In genomic region chr11:6390376-6391053, GRCm38 (mm10) we compare ENCODE assay signal across 8 mouse cellular contexts. TPM values are rescaled to one million over a fixed set of nuclear protein-coding genes. Genes with fewer than 3 reads are reported as not detected.
A peak's percentile ranks its signal among the peaks of the same experiment; 100 is the strongest.
DNase-seq lines count a peak whose midpoint lies in the region; ATAC-seq and TF ChIP-seq lines count a peak whose summit lies in the region.

No protein-coding gene starts in this region.

- peak overlapping the region; percentile 91 for H3K4me2 ChIP-seq in heart, postnatal 0 days (ENCODE audit: low read depth, low read length)
- peak overlapping the region; percentile 67 for H3K4me2 ChIP-seq in hindbrain, embryonic 11.5 days (replicated peaks; ENCODE audit: low read depth, low read length)
- H3K4me2 ChIP-seq in midbrain, embryonic 11.5 days: peak overlapping the region; percentile 62

- H3K4me3 ChIP-seq in heart, postnatal 0 days (ENCODE audit: low read depth, low read length): peak overlapping the region; percentile 80; the same call in 1 of the 2 replicates
- H3K4me3 ChIP-seq in bone marrow, adult 2 months (replicated peaks; ENCODE audit: control insufficient read depth, low read depth, low read length): peak overlapping the region; percentile 40
- H3K4me3 ChIP-seq in hindbrain, embryonic 11.5 days (ENCODE audit: low read depth, low read length): peak overlapping the region; percentile 94
- H3K4me3 ChIP-seq in midbrain, embryonic 11.5 days (ENCODE audit: low read depth, low read length): peak overlapping the region; percentile 97

- TF ChIP-seq POLR2A in bone marrow, adult 2 months (IDR thresholded peaks at IDR 0.05; ENCODE audit: borderline replicate concordance, control insufficient read depth, low read depth, low read length): no peak

- H3K9ac ChIP-seq in heart, postnatal 0 days (replicated peaks; ENCODE audit: low read depth, low read length): 0 out of 2 replicates have a peak overlapping the region, but pooled peaks have one; percentile 78
- peak overlapping the region; percentile 99 for H3K9ac ChIP-seq in hindbrain, embryonic 11.5 days (ENCODE audit: low read depth, low read length)
- peak overlapping the region; percentile 97 for H3K9ac ChIP-seq in midbrain, embryonic 11.5 days (ENCODE audit: low read length)

- H3K36me3 ChIP-seq in heart, postnatal 0 days (replicated peaks; ENCODE audit: control insufficient read depth, insufficient read depth, low read length): 0 out of 2 replicates have a peak, but pooled peaks cover 14% of the 10 kb centered on the region
- peaks cover 3% of the 10 kb centered on the region; the same call in 1 of the 2 replicates for H3K36me3 ChIP-seq in hindbrain, embryonic 11.5 days (ENCODE audit: control insufficient read depth, insufficient read depth, low read length)
- H3K36me3 ChIP-seq in midbrain, embryonic 11.5 days (ENCODE audit: control insufficient read depth, insufficient read depth, low read length): peaks cover 3% of the 10 kb centered on the region; the same call in 1 of the 2 replicates

- no peaks in the 10 kb centered on the region for H3K9me3 ChIP-seq in heart, postnatal 0 days (replicated peaks; ENCODE audit: control insufficient read depth, low read length)
- no peaks in the 10 kb centered on the region for H3K9me3 ChIP-seq in hindbrain, embryonic 11.5 days (ENCODE audit: control insufficient read depth, low read length)
- H3K9me3 ChIP-seq in midbrain, embryonic 11.5 days (ENCODE audit: control insufficient read depth, low read length): no peaks in the 10 kb centered on the region

- DNase-seq in heart, postnatal 0 days (ENCODE audit: low spot score): no peak
- DNase-seq in heart, postnatal 4 days: no peak
- no peak for DNase-seq in hindbrain, embryonic 11.5 days (ENCODE audit: low spot score)
- no peak for DNase-seq in midbrain, embryonic 11.5 days (ENCODE audit: low spot score, missing footprints)
- DNase-seq in layer of hippocampus, adult 8-10 months (ENCODE audit: low spot score in 2 of 2): no peak
- no peak for DNase-seq in layer of hippocampus, adult 9-10 months (ENCODE audit: low spot score)
- no peak for DNase-seq in spleen, postnatal 36 days (ENCODE audit: low spot score in 2 of 2)

- 90% methylated on average over 8 of the region's 8 CpGs for WGBS in heart, postnatal 0 days
- 71% methylated on average over 8 of the region's 8 CpGs for WGBS in bone marrow, adult 2 months
- WGBS in hindbrain, embryonic 11.5 days: 84% methylated on average over 8 of the region's 8 CpGs
- WGBS in midbrain, embryonic 11.5 days: 83% methylated on average over 8 of the region's 8 CpGs

- no peak for ATAC-seq in heart, postnatal 0 days (ENCODE audit: insufficient read depth, low read depth)
- ATAC-seq in hindbrain, embryonic 11.5 days (ENCODE audit: low FRiP score): no peak
- no peak for ATAC-seq in midbrain, embryonic 11.5 days (ENCODE audit: low FRiP score)

- TF ChIP-seq CTCF in heart, postnatal 0 days (IDR thresholded peaks at IDR 0.05; ENCODE audit: low read depth): no peak
- TF ChIP-seq CTCF in bone marrow, adult 2 months (IDR thresholded peaks at IDR 0.05; ENCODE audit: control insufficient read depth, insufficient read depth, low read length): no peak

- TF ChIP-seq EP300 in heart, postnatal 0 days (IDR thresholded peaks at IDR 0.05; ENCODE audit: low read depth): no peak

- no peaks in the 10 kb centered on the region for H3K27me3 ChIP-seq in heart, postnatal 0 days (ENCODE audit: control insufficient read depth, insufficient read depth, low read length)
- no peaks in the 10 kb centered on the region for H3K27me3 ChIP-seq in hindbrain, embryonic 11.5 days (ENCODE audit: control insufficient read depth, insufficient read depth, low read length)
- H3K27me3 ChIP-seq in midbrain, embryonic 11.5 days (ENCODE audit: control insufficient read depth, insufficient read depth, low read length): no peaks in the 10 kb centered on the region

- H3K27ac ChIP-seq in heart, postnatal 0 days (ENCODE audit: low read depth): no peak overlapping the region
- H3K27ac ChIP-seq in bone marrow, adult 2 months (ENCODE audit: control insufficient read depth, insufficient read depth, low read depth, low read length, poor library complexity): no peak overlapping the region
- H3K27ac ChIP-seq in hindbrain, embryonic 11.5 days (ENCODE audit: low read depth, low read length): no peak overlapping the region
- H3K27ac ChIP-seq in midbrain, embryonic 11.5 days (ENCODE audit: low read depth, low read length): no peak overlapping the region

- H3K4me1 ChIP-seq in heart, postnatal 0 days (ENCODE audit: control insufficient read depth, insufficient read depth): peaks cover 11% of the 10 kb centered on the region
- peaks cover 9% of the 10 kb centered on the region; the same call in 1 of the 2 replicates for H3K4me1 ChIP-seq in bone marrow, adult 2 months (ENCODE audit: control insufficient read depth, insufficient read depth, low read length)
- H3K4me1 ChIP-seq in hindbrain, embryonic 11.5 days (replicated peaks; ENCODE audit: control insufficient read depth, insufficient read depth, low read length): peaks cover 14% of the 10 kb centered on the region; the same call in 1 of the 2 replicates
- peaks cover 14% of the 10 kb centered on the region for H3K4me1 ChIP-seq in midbrain, embryonic 11.5 days (ENCODE audit: control insufficient read depth, insufficient read depth, low read length)

RNA-seq across cellular contexts. Expression of gene Zmiz2, which starts 1.6 kb away (rescaled TPM):
- 42.3 and 45.4 TPM in 2 replicates for total RNA-seq in heart, postnatal 0 days (2014; rRNA removed; ENCODE audit: low replicate concordance)
- polyA plus RNA-seq in heart, postnatal 0 days (2015; fragmentation: Nextera tagmentation; extraction: Ambion mirVana): 6.9 and 7.0 TPM in 2 replicates
- 10 to 100 TPM; 46.8 to 49.1 TPM for total RNA-seq in heart, postnatal 4 days (2021)
- 24.8 and 42.3 TPM in 2 replicates for polyA plus RNA-seq in bone marrow, adult 2 months (2011; ENCODE audit: insufficient read depth, insufficient read length, low replicate concordance, missing spikeins)
- 17.7 and 19.3 TPM in 2 replicates for polyA plus RNA-seq in hindbrain, embryonic 11.5 days (2014; fragmentation: Nextera tagmentation; extraction: Ambion mirVana)
- 13.3 and 16.4 TPM in 2 replicates for polyA plus RNA-seq in midbrain, embryonic 11.5 days (2014; fragmentation: Nextera tagmentation; extraction: Ambion mirVana)
- 100 to 1,000 TPM; 157 to 169 (median 159) TPM for total RNA-seq in layer of hippocampus, adult 8-10 months (2022)

RNA-seq across cellular contexts. Expression of gene Ppia, which starts 24.7 kb away (rescaled TPM):
- total RNA-seq in heart, postnatal 0 days (2014; rRNA removed; ENCODE audit: low replicate concordance): 2,268 and 2,353 TPM in 2 replicates
- polyA plus RNA-seq in heart, postnatal 0 days (2015; fragmentation: Nextera tagmentation; extraction: Ambion mirVana): 3,654 and 3,756 TPM in 2 replicates
- 1,000 to 10,000 TPM; 1,521 to 1,568 TPM for total RNA-seq in heart, postnatal 4 days (2021)
- 659 and 720 TPM in 2 replicates for polyA plus RNA-seq in bone marrow, adult 2 months (2011; ENCODE audit: insufficient read depth, insufficient read length, low replicate concordance, missing spikeins)
- polyA plus RNA-seq in hindbrain, embryonic 11.5 days (2014; fragmentation: Nextera tagmentation; extraction: Ambion mirVana): 5,018 and 5,123 TPM in 2 replicates
- 5,393 and 5,428 TPM in 2 replicates for polyA plus RNA-seq in midbrain, embryonic 11.5 days (2014; fragmentation: Nextera tagmentation; extraction: Ambion mirVana)
- 1,000 to 10,000 TPM; 1,319 to 1,646 (median 1,558) TPM for total RNA-seq in layer of hippocampus, adult 8-10 months (2022)

RNA-seq across cellular contexts. Expression of gene H2afv, which starts 53.7 kb away (rescaled TPM):
- total RNA-seq in heart, postnatal 0 days (2014; rRNA removed; ENCODE audit: low replicate concordance): 106 and 157 TPM in 2 replicates
- 213 and 232 TPM in 2 replicates for polyA plus RNA-seq in heart, postnatal 0 days (2015; fragmentation: Nextera tagmentation; extraction: Ambion mirVana)
- 100 to 1,000 TPM; 125 to 126 TPM for total RNA-seq in heart, postnatal 4 days (2021)
- 139 and 217 TPM in 2 replicates for polyA plus RNA-seq in bone marrow, adult 2 months (2011; ENCODE audit: insufficient read depth, insufficient read length, low replicate concordance, missing spikeins)
- polyA plus RNA-seq in hindbrain, embryonic 11.5 days (2014; fragmentation: Nextera tagmentation; extraction: Ambion mirVana): 784 and 787 TPM in 2 replicates
- polyA plus RNA-seq in midbrain, embryonic 11.5 days (2014; fragmentation: Nextera tagmentation; extraction: Ambion mirVana): 966 and 1,015 TPM in 2 replicates
- total RNA-seq in layer of hippocampus, adult 8-10 months (2022): 10 to 100 TPM; 26.4 to 39.8 (median 36.9) TPM

Comparison
In these comparisons a context has a peak if more than half of its experiments do, and no peak if none do; other contexts are left out.
1. H3K4me3 ChIP-seq: peak in every context shown above with its lines; median percentile 97 in midbrain, embryonic 11.5 days; 94 in hindbrain, embryonic 11.5 days; 80 in heart, postnatal 0 days; 40 in bone marrow, adult 2 months.